Mouse (Mus musculus): ENCODE measurements at regions not wholly inside any gene's neighbourhood (a gene's known extent, or its start where the extent isn't known, plus 50 kb on each side); places are given as distances from the start of the nearest gene placed in this dataset.

DNA sequence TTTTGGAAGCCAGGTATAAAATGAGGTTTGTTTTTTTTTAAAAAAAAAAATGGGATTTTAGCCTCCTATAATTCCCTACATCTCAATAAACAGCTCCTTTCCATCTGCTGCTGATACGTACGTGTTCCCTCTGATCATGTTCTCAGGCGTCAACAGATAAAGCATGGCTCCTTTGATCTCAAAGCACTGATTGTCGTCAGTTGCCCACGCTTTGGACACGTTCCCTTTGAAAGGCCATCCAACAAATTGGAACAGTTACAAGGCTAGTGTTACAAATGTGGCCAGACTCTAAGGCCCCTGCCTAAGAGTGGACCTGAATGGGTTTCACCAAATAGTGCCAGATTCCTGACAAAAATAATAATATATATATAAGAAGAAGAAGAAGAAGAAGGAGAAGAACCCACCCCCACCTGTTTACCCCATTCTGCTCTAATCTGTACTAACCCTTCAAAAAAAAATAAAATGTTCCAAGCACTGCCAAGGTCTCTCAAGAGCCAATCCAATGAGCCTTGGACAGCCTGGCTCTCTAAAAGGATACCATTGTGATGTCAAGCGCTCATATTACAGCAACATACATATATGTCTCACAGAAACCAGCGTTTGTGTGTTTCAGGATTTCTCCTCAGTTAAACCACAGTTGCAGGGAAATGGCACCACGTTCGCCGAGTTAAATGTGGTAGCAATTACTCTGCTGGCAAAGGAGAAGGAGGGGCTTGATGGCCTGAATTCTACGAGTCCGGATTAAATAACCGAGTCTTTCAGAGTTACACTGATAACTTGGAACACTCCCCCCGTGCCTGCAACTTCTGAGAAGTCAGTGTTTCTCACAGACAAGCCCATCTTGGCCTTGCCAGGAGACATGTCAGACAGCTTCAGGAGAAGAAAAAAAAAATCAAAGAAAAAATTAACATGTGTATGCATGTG, 460.2 kb downstream of the Ate1 start:
- in situ Hi-C loops (cut with MboI, MseI) = loop anchor here (10.0 kb wide), 1 partner anchor 695 kb away; no protein-coding TSS in a partner anchor

DNA sequence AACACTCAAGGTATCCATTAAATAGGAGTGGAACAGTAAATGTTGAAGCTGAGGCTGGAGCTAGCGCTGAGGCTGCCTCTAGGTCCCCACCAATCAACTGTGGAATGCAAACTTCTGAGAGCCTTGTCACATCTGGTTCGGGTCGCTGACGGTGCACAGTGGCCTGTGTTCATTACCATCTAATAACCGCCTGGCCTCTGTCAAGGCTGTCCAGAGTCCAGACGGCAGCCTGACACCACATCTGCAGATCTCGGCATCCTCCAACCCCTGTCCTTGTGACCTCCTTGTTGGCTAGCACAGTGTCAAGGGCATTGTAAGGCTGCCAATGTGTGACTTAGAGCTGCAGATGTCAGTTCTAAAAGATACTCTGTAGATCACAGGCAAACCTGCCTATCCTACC, 455.7 kb downstream of the Ate1 start:
- in situ Hi-C loops (cut with MboI, MseI) = no loop called here

DNA sequence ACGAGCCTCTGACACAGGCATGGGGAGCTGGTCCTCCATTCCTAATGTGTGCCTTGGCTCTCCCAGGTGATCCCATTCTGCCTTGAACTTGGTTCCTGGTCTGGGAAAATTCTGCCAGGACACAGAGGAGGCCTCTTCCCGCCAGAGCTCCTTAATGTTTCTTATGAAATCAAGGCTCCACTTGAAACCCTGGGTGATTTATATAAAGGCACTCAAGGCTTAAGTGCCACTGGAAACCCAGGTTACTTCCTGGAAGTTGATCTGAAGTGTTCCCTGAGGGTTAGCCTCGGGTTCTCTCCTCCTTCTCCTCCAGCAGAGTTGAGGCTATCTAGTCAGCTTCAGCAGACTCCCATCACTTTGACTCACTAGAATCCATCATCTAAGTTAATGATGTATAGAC, 451.9 kb downstream of the Ate1 start:
- in situ Hi-C loops (cut with MboI, MseI) = no loop called here

DNA sequence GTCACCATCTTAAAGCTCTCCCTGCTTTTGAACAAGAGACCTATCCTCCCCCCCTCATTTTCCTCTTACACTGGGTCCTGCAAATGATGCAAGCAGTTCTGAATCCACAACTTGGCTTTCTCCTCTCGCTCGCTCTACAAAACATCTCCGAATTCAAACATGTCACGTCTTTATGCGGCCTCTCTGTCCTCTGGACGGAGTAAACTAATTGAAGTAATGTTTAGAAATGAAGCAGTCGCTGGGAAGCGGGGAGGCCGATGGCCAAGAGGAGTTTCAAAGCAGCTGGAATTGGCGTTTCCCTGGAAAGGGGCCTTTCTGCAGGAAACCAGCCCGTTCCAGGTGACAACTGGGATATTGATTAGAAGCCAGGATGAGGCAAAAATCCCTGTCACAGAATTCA, 446.8 kb downstream of the Ate1 start:
- in situ Hi-C loops (cut with MboI, MseI) = no loop called here

DNA sequence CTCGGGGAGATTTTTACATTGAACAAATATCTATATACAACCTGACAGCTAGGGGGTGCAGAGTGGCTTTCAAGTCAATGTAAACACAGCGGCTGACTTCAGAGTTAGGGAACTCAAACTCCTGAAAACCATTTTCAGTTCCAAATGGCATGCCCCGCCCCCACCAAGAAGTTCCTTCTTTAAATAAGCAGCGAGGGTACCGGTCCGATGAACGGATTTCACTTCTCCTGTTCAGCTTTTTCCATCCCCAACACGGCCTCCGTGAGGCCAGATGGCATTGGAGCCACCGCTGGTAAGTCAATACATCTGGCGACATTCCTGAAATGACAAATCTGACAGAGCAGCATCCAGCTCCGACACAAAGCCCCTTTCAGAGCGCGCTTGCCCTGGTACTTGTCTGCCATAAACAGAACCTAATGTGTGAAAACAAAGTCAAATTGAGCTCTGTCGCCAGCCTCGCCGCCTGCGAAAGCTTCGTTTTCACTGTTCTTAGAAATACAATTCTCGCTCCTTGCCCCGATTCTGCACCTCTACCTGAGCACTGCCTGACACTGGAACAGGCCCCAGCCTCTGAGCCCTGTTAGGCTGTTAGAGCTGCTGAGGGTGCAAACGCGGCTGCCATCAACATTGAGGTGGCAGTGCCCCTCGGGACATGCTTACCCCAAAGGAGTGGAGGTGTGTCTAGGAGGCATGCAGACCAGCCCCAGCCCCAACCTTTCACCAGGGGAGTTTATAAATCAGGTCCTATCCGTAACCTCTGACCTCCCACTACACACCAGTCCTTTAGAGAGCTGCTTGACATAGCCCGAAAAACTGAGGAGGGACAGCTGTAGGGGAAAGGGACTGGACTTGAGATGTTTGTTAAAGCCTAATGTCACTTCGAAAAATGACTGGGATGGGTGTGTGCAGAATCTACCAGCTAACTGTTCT, 446.0 kb downstream of the Ate1 start:
- in situ Hi-C loops (cut with MboI, MseI) = no loop called here

DNA sequence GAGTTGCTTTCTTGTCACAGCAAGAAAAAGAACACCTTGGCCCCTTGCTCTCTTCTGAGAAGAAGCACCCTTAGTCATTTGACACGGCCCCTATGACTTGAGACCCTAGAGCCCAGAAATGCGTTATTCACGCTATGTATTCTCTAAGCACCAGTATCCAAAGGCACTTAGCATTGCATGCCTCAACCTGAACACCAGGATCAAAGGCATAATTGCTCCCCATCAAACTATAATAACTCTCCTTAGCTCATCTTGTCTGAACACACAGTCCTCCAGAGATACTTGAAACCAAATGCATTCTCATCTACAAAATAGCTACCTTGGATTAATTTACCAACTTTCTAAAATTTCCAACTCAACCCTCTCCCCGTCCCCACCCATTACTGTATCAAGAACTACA, 437.5 kb downstream of the Ate1 start:
- in situ Hi-C loops (cut with MboI, MseI) = no loop called here

DNA sequence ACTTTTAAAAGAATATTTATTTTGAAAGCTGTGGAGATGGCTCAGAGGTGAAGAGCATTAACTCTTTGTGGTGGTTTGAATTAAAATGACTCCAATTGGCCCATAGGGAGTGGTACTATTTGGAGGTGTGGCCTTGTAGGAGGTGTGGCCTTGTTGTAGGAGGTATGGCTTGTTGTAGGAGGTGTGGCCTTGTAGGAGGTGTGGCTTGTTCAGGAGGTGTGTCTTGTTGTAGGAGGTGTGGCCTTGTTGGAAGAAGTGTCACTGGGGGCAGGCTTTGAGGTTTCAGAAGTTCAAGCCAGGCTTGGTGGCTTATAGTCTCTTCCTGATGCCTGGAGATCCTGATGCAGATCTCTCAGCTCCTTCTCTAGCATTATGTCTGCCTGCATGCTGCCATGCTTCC, 434.5 kb downstream of the Ate1 start:
- in situ Hi-C loops (cut with MboI, MseI) = no loop called here

DNA sequence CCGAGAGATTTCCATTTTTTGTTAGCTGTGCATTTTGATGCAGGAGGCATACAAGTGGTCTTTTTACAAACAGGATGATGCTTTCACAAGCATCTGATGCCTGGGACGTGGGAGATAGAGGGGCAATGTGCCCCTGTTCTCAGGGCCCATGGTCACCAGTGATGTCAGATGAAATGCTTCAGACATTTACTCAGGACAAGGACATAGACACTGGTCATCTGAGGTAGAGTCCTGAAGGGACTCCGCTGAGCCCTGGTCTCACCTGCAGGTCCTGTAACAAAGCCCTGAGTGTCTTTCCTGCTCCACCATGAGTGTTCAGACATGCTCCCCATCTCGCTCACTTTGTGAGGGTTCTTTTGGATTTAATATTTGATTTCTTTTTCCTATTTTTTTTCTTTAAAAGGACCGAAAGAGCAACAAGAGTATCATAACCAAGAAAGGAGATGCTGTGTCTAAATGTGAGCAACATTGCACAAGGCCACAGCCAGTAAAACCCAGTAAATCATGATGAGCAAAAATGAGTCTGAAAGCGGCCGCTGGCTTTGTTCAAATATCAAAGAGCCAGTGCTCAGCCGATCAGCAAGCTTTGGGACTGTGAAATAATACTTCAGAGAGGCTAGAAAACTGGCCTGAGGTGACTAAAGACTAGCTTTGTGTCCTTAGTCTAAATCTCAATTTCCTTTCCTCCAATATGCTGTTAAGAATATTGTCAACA, 430.1 kb downstream of the Ate1 start:
- in situ Hi-C loops (cut with MboI, MseI) = no loop called here

DNA sequence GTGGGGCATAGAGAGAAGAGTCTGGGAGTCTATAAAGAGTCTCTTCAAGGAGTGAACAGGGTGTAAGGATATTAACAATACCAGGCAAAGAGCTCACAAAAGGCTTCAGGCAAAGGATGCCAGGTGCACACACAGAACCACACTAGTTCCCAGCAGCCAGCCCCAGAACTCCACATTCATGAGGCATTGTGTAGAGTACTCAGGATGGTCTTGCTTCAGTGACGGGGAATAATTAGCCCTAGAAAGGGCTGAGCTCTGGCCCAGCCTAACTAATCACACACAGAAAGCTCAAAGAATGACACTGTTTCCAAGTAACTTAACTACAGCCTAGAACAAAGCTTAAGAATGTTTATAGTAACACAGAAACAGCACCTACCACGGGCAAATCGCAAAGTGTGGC, 428.2 kb downstream of the Ate1 start:
- in situ Hi-C loops (cut with MboI, MseI) = no loop called here

DNA sequence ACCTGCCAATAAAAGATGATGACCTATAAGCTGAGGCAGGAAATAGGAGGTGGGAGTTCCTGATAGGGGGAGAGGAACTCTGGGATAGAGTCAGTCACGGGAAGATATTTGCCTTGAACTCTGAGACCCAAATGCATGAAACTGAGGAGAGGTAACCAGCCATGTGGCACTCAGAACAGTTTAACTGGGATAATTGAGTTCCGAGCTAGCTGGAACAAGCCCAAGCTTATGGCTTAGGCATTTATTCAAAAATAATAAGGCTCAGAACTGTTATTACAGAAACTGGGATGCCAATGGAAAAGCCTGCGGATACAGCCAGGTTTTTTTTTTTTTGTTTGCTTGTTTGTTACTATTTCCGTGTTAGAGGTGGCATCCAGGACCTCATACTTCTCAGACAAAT, 425.0 kb downstream of the Ate1 start:
- in situ Hi-C loops (cut with MboI, MseI) = no loop called here

DNA sequence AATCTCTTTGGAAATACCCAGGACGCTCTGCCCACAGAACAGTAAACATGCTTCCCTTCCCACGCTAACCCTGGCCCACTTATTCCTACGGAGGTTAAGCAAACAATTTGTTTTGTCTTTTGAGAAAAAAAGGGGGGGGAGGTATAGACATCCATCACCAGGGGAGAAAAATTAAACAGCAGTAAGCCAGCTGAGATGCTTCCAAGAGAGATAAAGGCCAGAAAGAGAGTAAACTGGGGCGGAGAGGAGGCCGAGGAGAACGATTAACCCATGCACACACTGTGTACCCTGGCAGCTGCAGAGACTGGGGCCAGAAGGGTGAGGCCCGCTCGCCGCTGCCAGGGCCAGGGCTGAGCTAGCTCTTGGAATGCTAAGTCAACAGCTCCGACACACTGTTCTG, 421.6 kb downstream of the Ate1 start:
- in situ Hi-C loops (cut with MboI, MseI) = no loop called here

DNA sequence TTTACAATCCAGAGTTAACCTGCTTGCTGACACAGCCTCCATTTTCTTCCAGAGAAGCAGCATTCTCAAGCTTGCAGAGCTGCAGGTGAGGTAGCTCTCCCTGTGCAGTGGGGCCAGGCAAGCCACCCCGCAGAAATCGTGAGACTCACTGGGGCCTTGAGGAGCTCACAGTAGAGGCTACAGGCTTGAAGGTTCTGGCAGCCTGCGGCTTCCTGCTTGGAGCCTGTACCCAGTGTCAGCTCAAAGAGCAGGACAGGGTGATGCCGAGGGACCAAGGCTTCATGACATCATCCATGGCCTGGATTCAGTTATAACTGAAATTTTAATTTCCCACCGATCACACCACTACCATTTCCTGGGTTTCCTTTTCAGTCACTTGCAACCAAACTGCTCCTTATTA, 417.5 kb downstream of the Ate1 start:
- in situ Hi-C loops (cut with MboI, MseI) = no loop called here

DNA sequence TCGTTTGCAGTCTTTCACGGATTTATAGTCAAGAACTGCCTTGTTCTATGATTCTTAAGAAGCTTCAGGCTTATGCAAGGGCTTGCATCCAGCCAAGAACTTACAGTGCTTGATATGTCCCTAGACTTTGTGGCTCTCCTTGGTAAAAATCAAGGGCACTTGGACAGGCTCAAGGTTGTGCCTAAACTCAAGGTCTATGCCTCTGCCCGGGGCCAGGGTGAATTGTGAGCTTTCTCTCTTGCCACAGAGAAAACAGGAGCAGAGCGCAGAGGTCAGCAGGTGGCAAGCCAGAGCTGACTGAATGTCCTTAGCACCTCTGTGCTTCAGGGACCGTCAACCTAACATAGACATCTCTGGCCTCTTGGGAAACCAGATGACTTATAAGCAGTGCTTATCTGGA, 413.2 kb downstream of the Ate1 start:
- in situ Hi-C loops (cut with MboI, MseI) = no loop called here

DNA sequence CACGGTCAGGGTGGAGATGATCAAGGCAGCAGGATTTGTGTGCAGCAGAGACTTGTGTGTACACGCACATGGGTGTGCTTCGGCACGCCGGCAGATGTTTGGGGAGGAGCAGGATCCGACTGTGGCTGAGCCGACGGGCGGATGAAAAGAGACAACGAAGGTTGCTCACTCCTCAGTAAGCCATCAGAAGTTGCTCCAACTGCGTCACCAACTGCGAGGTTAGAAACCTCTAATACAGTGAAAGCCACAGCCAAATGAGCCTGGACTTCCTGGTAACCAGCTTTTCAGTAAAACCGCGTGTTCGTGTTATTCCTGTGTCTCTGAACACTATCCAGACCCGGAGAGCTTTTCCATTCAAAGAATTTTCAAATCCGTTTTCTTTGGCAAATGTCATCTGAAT, 411.8 kb downstream of the Ate1 start:
- in situ Hi-C loops (cut with MboI, MseI) = no loop called here
